In the genomic region with DNA sequence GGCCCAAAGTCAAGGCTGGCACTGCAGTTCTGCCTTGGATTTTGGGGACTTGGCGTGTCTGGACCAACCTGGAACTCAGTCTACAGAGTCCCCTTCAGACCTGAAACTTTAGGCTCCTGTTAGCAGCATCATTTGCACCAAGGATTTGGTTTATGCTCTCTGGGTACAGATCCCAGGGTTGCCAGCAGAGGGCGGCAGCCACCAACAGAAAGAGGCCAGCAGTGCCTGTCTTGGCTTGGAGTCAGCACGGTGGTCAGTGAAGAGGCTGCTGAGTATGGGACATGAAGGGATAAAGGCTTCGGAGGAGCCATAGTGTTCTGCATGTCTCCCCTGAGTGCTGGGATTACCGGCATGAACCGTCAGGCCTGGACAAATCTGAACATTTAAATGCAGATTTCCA, we compare ENCODE assay signal across 9 mouse cellular contexts. TPM values are rescaled to one million over a fixed set of nuclear protein-coding genes. Genes with fewer than 3 reads are reported as not detected.
A peak's percentile ranks its signal among the peaks of the same experiment; 100 is the strongest.
DNase-seq lines count a peak whose midpoint lies in the region; ATAC-seq and TF ChIP-seq lines count a peak whose summit lies in the region.
"Had no signal": no experiment of that assay in that cellular context is flagged by ENCODE, and none has a peak within 500 bp of the region (broad histone marks: within the 10 kb centered on the region; RNA-seq: fewer than 3 reads in every experiment).

No protein-coding gene starts in this region.

- H3K27me3 ChIP-seq in spleen, adult 2 months (ENCODE audit: control insufficient read depth, insufficient read depth, low read length) = no peaks in the 10 kb centered on the region

- no peak for ATAC-seq in monocyte, adult 5-6 weeks (replicated peaks; ENCODE audit: insufficient number of reproducible peaks, low FRiP score, low TSS enrichment, poor library complexity, severe bottlenecking)

- WGBS in spleen, adult 2 months = 24% methylated on average over 6 of the region's 6 CpGs

- DNase-seq in layer of hippocampus, adult 11-12 months (ENCODE audit: low spot score) = peak; percentile 71
- DNase-seq in layer of hippocampus, adult 9-11 months = no peak
- peak; percentile 79 for DNase-seq in adrenal gland, postnatal 25 days
- DNase-seq in forelimb bud, embryonic 11.5 days (ENCODE audit: low read depth, low spot score) = peak; percentile 72
- DNase-seq in kidney, postnatal 4 days = peak; percentile 90 to 91
- DNase-seq in lung, postnatal 36 days = peak; percentile 78
- peak in 1 of 2 experiments; percentile 31 for DNase-seq in spleen, adult 2 months (ENCODE audit: low read depth in 1 of 2, low spot score in 2 of 2)

- no peak overlapping the region for H3K4me3 ChIP-seq in spleen, adult 2 months (ENCODE audit: extremely low read depth, insufficient read depth, insufficient read length)
- H3K4me3 ChIP-seq: neural tube, embryonic 13.5 days had no signal

- H3K27ac ChIP-seq in spleen, adult 2 months (ENCODE audit: insufficient read depth, low read length) = no peak overlapping the region
- H3K27ac ChIP-seq: neural tube, embryonic 13.5 days had no signal

- no peaks in the 10 kb centered on the region for H3K36me3 ChIP-seq in spleen, adult 2 months (ENCODE audit: control insufficient read depth, insufficient read depth, low read length)
- H3K36me3 ChIP-seq: neural tube, embryonic 13.5 days had no signal

- no peaks in the 10 kb centered on the region for H3K4me1 ChIP-seq in spleen, adult 2 months (ENCODE audit: control insufficient read depth, insufficient read depth, insufficient read length)

- TF ChIP-seq CTCF in spleen, adult 2 months (IDR thresholded peaks at IDR 0.05; ENCODE audit: extremely low read depth, insufficient read depth, insufficient read length, insufficient replicate concordance) = peak; percentile 62; the same call in 1 of the 2 replicates

- TF ChIP-seq POLR2A in spleen, adult 2 months (IDR thresholded peaks at IDR 0.05; ENCODE audit: low read depth, low read length) = no peak

RNA-seq across cellular contexts. Expression of a gene that starts 3.4 kb away (rescaled TPM):
- total RNA-seq in adrenal gland, postnatal 25 days (2021) = 13.5 and 17.1 TPM in 2 replicates
- polyA plus RNA-seq in spleen, adult 2 months (2012; rRNA removed) = 9.1 and 9.8 TPM in 2 replicates
- total RNA-seq in monocyte, adult 5-6 weeks (2017) = 3.0 to 6.1 TPM (median 5.4 TPM) in 3 replicates

RNA-seq across cellular contexts. Expression of a gene that starts 32.1 kb away (rescaled TPM):
- 61.7 and 66.6 TPM in 2 replicates for total RNA-seq in adrenal gland, postnatal 25 days (2021)
- polyA plus RNA-seq in spleen, adult 2 months (2012; rRNA removed) = 23.5 and 26.1 TPM in 2 replicates
- total RNA-seq in monocyte, adult 5-6 weeks (2017) = 36.7 to 111 TPM (median 42.1 TPM) in 3 replicates
